Mouse (Mus musculus): ENCODE measurements at regions not wholly inside any gene's neighbourhood (a gene's known extent, or its start where the extent isn't known, plus 50 kb on each side); places are given as distances from the start of the nearest gene placed in this dataset.

- ATAC-seq (ENCODE audit: insufficient read depth, low FRiP score, low read depth) = no peak
- 61% methylated on average over 10 of the region's 10 CpGs for WGBS
- Histone ChIP-seq H3K9ac (no peak overlapping the region), H3K27ac (no peak overlapping the region), H3K36me3 (no peaks in the 10 kb centered on the region), H3K27me3 (replicated peaks) (no peaks in the 10 kb centered on the region), H3K4me1 (no peaks in the 10 kb centered on the region), H3K4me3 (replicated peaks) (no peak overlapping the region), H3K9me3 (no peaks in the 10 kb centered on the region), H3K4me2 (no peak overlapping the region)
These were observed 61.1 kb upstream of the Cers6 start for GRCm38 (mm10) chr2:68799993-68800740.

GRCm38 (mm10) chr2:68804117-68804516 is 57.1 kb upstream of the Cers6 start:
- Histone ChIP-seq H3K36me3 (no peaks in the 10 kb centered on the region), H3K9ac (no peak overlapping the region), H3K4me2 (no peak overlapping the region), H3K4me3 (replicated peaks) (no peak overlapping the region), H3K27me3 (replicated peaks) (no peaks in the 10 kb centered on the region), H3K9me3 (no peaks in the 10 kb centered on the region), H3K4me1 (no peaks in the 10 kb centered on the region), H3K27ac (no peak overlapping the region)
- WGBS = 87% methylated on average over 6 of the region's 6 CpGs
- ATAC-seq (ENCODE audit: insufficient read depth, low FRiP score, low read depth) = no peak

GRCm38 (mm10) chr2:68805866-68806265 is 55.4 kb upstream of the Cers6 start:
- Histone ChIP-seq H3K9me3 (no peaks in the 10 kb centered on the region), H3K9ac (no peak overlapping the region), H3K4me2 (peak overlapping the region; percentile 2; the same call in 1 of the 2 replicates), H3K4me1 (no peaks in the 10 kb centered on the region), H3K4me3 (replicated peaks) (no peak overlapping the region), H3K27ac (peak overlapping the region; percentile 40), H3K36me3 (no peaks in the 10 kb centered on the region), H3K27me3 (replicated peaks) (no peaks in the 10 kb centered on the region)
- WGBS = 22% methylated on average over 3 of the region's 3 CpGs
- ATAC-seq (ENCODE audit: insufficient read depth, low FRiP score, low read depth) = peak; percentile 58; the same call in 1 of the 2 replicates

GRCm38 (mm10) chr2:68806311-68806895 is 54.8 kb upstream of the Cers6 start:
- H3K9ac ChIP-seq = no peak overlapping the region
- peak overlapping the region; percentile 2; the same call in 1 of the 2 replicates for H3K4me2 ChIP-seq
- WGBS = 37% methylated on average over 10 of the region's 10 CpGs
- no peaks in the 10 kb centered on the region for H3K9me3 ChIP-seq
- no peak overlapping the region for H3K4me3 ChIP-seq (replicated peaks)
- H3K4me1 ChIP-seq = no peaks in the 10 kb centered on the region
- H3K27ac ChIP-seq = peak overlapping the region; percentile 19; the same call in 1 of the 2 replicates
- H3K27me3 ChIP-seq (replicated peaks) = no peaks in the 10 kb centered on the region
- H3K36me3 ChIP-seq = no peaks in the 10 kb centered on the region
- ATAC-seq (ENCODE audit: insufficient read depth, low FRiP score, low read depth) = no peak
